Mouse (Mus musculus): ENCODE data around the gene Fam120b. TPM values are rescaled to one million over a fixed set of nuclear protein-coding genes. Genes with fewer than 3 reads are reported as not detected.
"Not testable (repeated sequence)": the region's sequence is repeated elsewhere in the genome, so short reads cannot be mapped to it uniquely, and the experiment has no call there.

Fam120b gene
- polyA plus RNA-seq, 1 experiment from 2014 or later, result 30.9 TPM

- H3K36me3 ChIP-seq, result no peaks in the 10 kb centered on the region
- peak; percentile 84 for ATAC-seq (ENCODE audit: insufficient number of reproducible peaks, low FRiP score, low TSS enrichment, low read depth)
- H3K4me3 ChIP-seq (replicated peaks), result peak overlapping the region; percentile 10; the same call in 1 of the 2 replicates
- peaks cover 14% of the 10 kb centered on the region for H3K4me1 ChIP-seq
- H3K9ac ChIP-seq, result no peak overlapping the region
- no peaks in the 10 kb centered on the region for H3K27me3 ChIP-seq
- 6% methylated on average over 11 of the region's 11 CpGs for WGBS
- peak overlapping the region; percentile 40 for H3K4me2 ChIP-seq (replicated peaks)
- H3K27ac ChIP-seq (replicated peaks), result peak overlapping the region; percentile 28
- H3K9me3 ChIP-seq (replicated peaks), result no peaks in the 10 kb centered on the region
Measured at GRCm38 (mm10) chr17:15440463-15441121, 44.6 kb downstream of the Fam120b start.

- Histone ChIP-seq H3K4me1 (peaks cover 10% of the 10 kb centered on the region), H3K9ac (no peak overlapping the region), H3K27ac (replicated peaks) (no peak overlapping the region), H3K36me3 (no peaks in the 10 kb centered on the region), H3K4me3 (replicated peaks) (no peak overlapping the region), H3K9me3 (replicated peaks) (no peaks in the 10 kb centered on the region), H3K27me3 (no peaks in the 10 kb centered on the region), H3K4me2 (replicated peaks) (no peak overlapping the region)
- no peak for ATAC-seq (ENCODE audit: insufficient number of reproducible peaks, low FRiP score, low TSS enrichment, low read depth)
- 84% methylated on average over 3 of the region's 3 CpGs for WGBS
Measured at GRCm38 (mm10) chr17:15445421-15445820, 49.4 kb downstream of the Fam120b start.

GRCm38 (mm10) chr17:15447831-15448230 lies 51.8 kb downstream of the Fam120b start:
- Histone ChIP-seq H3K9me3 (replicated peaks) (no peaks in the 10 kb centered on the region), H3K4me1 (no peaks in the 10 kb centered on the region), H3K4me3 (replicated peaks) (no peak overlapping the region), H3K27me3 (no peaks in the 10 kb centered on the region), H3K9ac (no peak overlapping the region), H3K27ac (replicated peaks) (no peak overlapping the region), H3K4me2 (replicated peaks) (no peak overlapping the region), H3K36me3 (no peaks in the 10 kb centered on the region)
- 63% methylated on average over 5 of the region's 5 CpGs for WGBS
- ATAC-seq (ENCODE audit: insufficient number of reproducible peaks, low FRiP score, low TSS enrichment, low read depth), result no peak

GRCm38 (mm10) chr17:15449144-15449543 lies 53.1 kb downstream of the Fam120b start:
- WGBS, result 67% methylated on average over 6 of the region's 6 CpGs

GRCm38 (mm10) chr17:15449606-15450005 lies 53.6 kb downstream of the Fam120b start:
- no peaks in the 10 kb centered on the region for H3K4me1 ChIP-seq
- H3K27ac ChIP-seq (replicated peaks), result no peak overlapping the region
- no peaks in the 10 kb centered on the region for H3K36me3 ChIP-seq
- WGBS, result 58% methylated on average over 3 of the region's 3 CpGs
- H3K9ac ChIP-seq, result no peak overlapping the region
- ATAC-seq (ENCODE audit: insufficient number of reproducible peaks, low FRiP score, low TSS enrichment, low read depth), result no peak
- no peaks in the 10 kb centered on the region for H3K9me3 ChIP-seq (replicated peaks)
- no peak overlapping the region for H3K4me3 ChIP-seq (replicated peaks)
- H3K27me3 ChIP-seq, result no peaks in the 10 kb centered on the region
- no peak overlapping the region for H3K4me2 ChIP-seq (replicated peaks)

More at GRCm38 (mm10) chr17:15449144-15449543, 53.1 kb downstream of the Fam120b start:
- H3K27me3 ChIP-seq; H3K27ac ChIP-seq (replicated peaks); H3K9me3 ChIP-seq (replicated peaks); H3K36me3 ChIP-seq; ATAC-seq (ENCODE audit: insufficient number of reproducible peaks, low FRiP score, low TSS enrichment, low read depth); H3K4me2 ChIP-seq (replicated peaks); H3K4me3 ChIP-seq (replicated peaks); H3K4me1 ChIP-seq; H3K9ac ChIP-seq: not testable (repeated sequence)

GRCm38 (mm10) chr17:15455203-15455602 lies 59.2 kb downstream of the Fam120b start:
- 76% methylated on average over 4 of the region's 4 CpGs for WGBS
- Histone ChIP-seq H3K4me1 (no peaks in the 10 kb centered on the region), H3K9ac (no peak overlapping the region), H3K27ac (replicated peaks) (no peak overlapping the region), H3K36me3 (no peaks in the 10 kb centered on the region), H3K27me3 (no peaks in the 10 kb centered on the region), H3K4me2 (replicated peaks) (no peak overlapping the region), H3K9me3 (replicated peaks) (no peaks in the 10 kb centered on the region), H3K4me3 (replicated peaks) (no peak overlapping the region)
- no peak for ATAC-seq (ENCODE audit: insufficient number of reproducible peaks, low FRiP score, low TSS enrichment, low read depth)

GRCm38 (mm10) chr17:15456595-15456994 lies 60.6 kb downstream of the Fam120b start:
- no peaks in the 10 kb centered on the region for H3K36me3 ChIP-seq
- no peak overlapping the region for H3K4me3 ChIP-seq (replicated peaks)
- H3K9ac ChIP-seq, result no peak overlapping the region
- ATAC-seq (ENCODE audit: insufficient number of reproducible peaks, low FRiP score, low TSS enrichment, low read depth), result no peak
- H3K9me3 ChIP-seq (replicated peaks), result no peaks in the 10 kb centered on the region
- H3K4me1 ChIP-seq, result no peaks in the 10 kb centered on the region
- WGBS, result 85% methylated on average over 2 of the region's 2 CpGs
- no peak overlapping the region for H3K4me2 ChIP-seq (replicated peaks)
- H3K27me3 ChIP-seq, result no peaks in the 10 kb centered on the region
- H3K27ac ChIP-seq (replicated peaks), result no peak overlapping the region

GRCm38 (mm10) chr17:15459761-15460160 lies 63.8 kb downstream of the Fam120b start:
- H3K4me2 ChIP-seq (replicated peaks), result no peak overlapping the region
- whole genome bisulfite sequencing, result 86% methylated on average over 4 of the region's 4 CpGs
- ATAC-seq (ENCODE audit: insufficient number of reproducible peaks, low FRiP score, low TSS enrichment, low read depth), result no peak
- no peaks in the 10 kb centered on the region for H3K4me1 ChIP-seq
- no peaks in the 10 kb centered on the region for H3K36me3 ChIP-seq
- no peak overlapping the region for H3K27ac ChIP-seq (replicated peaks)
- no peaks in the 10 kb centered on the region for H3K9me3 ChIP-seq (replicated peaks)
- H3K4me3 ChIP-seq (replicated peaks), result no peak overlapping the region
- no peak overlapping the region for H3K9ac ChIP-seq
- H3K27me3 ChIP-seq, result no peaks in the 10 kb centered on the region

GRCm38 (mm10) chr17:15461921-15462495 lies 66.0 kb downstream of the Fam120b start:
- Histone ChIP-seq H3K9me3 (replicated peaks) (no peaks in the 10 kb centered on the region), H3K27ac (replicated peaks) (no peak overlapping the region), H3K4me3 (replicated peaks) (no peak overlapping the region), H3K27me3 (no peaks in the 10 kb centered on the region), H3K4me2 (replicated peaks) (no peak overlapping the region), H3K4me1 (no peaks in the 10 kb centered on the region), H3K36me3 (0 out of 2 replicates have a peak, but pooled peaks cover 4% of the 10 kb centered on the region), H3K9ac (no peak overlapping the region)
- ATAC-seq (ENCODE audit: insufficient number of reproducible peaks, low FRiP score, low TSS enrichment, low read depth), result peak; percentile 51; the same call in 1 of the 2 replicates
- WGBS, result 93% methylated on average over 6 of the region's 6 CpGs

GRCm38 (mm10) chr17:15467669-15468068 lies 71.7 kb downstream of the Fam120b start:
- Histone ChIP-seq H3K27ac (replicated peaks) (no peak overlapping the region), H3K4me3 (replicated peaks) (no peak overlapping the region), H3K36me3 (peaks cover 30% of the 10 kb centered on the region), H3K9me3 (replicated peaks) (no peaks in the 10 kb centered on the region), H3K27me3 (no peaks in the 10 kb centered on the region), H3K9ac (no peak overlapping the region), H3K4me2 (replicated peaks) (no peak overlapping the region), H3K4me1 (no peaks in the 10 kb centered on the region)
- WGBS, result 21% methylated on average over 5 of the region's 5 CpGs
- ATAC-seq (ENCODE audit: insufficient number of reproducible peaks, low FRiP score, low TSS enrichment, low read depth), result 0 out of 2 replicates have a peak, but pooled peaks have one; percentile 29

GRCm38 (mm10) chr17:15472671-15473070 lies 76.7 kb downstream of the Fam120b start:
- WGBS, result 87% methylated on average over 4 of the region's 4 CpGs
- Histone ChIP-seq H3K36me3 (peaks cover 75% of the 10 kb centered on the region), H3K27ac (replicated peaks) (no peak overlapping the region), H3K27me3 (no peaks in the 10 kb centered on the region), H3K9ac (no peak overlapping the region), H3K4me3 (replicated peaks) (no peak overlapping the region), H3K9me3 (replicated peaks) (no peaks in the 10 kb centered on the region), H3K4me2 (replicated peaks) (no peak overlapping the region), H3K4me1 (no peaks in the 10 kb centered on the region)
- ATAC-seq (ENCODE audit: insufficient number of reproducible peaks, low FRiP score, low TSS enrichment, low read depth), result no peak
